Mouse (Mus musculus): ENCODE data around the gene Tmem186. TPM values are rescaled to one million over a fixed set of nuclear protein-coding genes. Genes with fewer than 3 reads are reported as not detected.

Gene Tmem186
- total RNA-seq, 2 experiments from 2014 or later = 16.5 to 20.2 TPM

DNA sequence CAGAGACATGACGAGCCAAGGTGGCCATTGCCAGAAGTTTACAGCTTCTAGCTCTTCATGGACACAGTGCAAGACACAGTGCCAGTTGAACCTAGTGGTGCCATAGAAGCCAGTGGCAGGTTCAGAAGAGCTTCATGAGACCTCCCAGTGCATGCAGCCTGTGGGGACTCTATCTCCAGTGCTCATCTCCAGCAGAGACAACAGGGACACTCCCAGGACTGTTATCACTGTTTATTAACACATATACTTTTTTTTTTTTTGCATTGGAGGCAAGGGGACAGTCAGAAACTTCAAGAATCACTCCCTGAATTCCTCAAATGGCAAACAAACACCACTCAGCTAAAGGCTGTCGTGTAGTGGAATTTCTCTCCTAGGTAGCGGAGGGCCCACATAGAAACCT is 24.1 kb downstream of the Tmem186 start:
- DNase-seq (ENCODE audit: low spot score in 2 of 2) = no peak

DNA sequence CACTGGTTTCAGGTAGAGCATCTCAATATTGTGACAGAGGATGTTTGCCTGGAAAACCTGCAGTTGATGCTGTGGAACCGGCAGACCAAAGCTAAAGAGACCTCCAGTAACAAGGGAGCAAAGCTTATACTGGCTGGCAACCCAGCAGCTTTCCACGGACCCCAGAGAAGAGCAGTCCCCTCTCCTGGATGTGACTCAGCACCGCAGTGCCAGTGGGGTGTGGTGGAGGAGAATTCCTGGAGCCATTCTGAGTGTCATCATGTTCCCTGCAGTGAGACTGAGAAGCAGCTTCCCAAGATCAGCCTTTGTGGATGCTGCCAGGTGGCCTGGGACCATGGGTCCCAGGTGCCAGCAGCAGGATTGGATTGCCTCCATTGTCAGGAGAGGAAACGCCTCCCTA is 24.5 kb downstream of the Tmem186 start:
- no peak for DNase-seq (ENCODE audit: low spot score in 2 of 2)

DNA sequence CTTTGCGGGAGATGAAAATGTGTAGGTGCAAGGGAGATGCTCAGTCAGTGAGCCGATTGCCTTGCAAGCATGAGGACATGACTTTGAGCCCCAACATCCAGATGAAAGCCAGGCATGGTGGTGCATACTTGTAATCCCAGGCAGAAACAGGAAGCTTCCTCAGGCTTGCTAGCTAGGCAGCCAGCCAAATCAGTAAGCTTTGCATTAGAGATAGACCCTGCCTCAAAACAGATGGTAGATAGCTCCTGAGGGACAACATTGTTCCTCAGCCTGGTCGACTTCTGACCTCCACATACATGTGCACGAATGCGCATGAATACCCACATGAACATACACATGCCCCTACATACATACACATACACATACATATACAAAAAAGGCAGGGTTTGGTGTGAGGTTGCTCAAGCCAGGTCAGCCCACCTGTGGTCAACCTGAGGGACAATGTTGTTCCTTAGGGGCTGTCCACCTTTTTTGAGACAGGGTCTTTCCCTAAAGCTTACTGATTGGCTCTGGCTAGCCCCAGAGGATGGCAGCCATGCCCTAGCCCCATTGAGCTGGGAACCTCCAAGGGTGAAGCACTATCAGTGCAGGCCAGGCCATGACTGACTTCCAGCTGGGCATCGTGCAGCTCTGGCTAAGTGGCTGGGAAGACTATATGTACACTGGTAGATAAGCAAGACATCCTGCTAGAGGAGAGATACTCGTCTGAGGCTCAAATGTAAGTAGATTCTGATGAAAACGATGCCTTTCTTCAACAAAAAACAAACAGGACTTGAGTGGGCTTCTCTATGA is 25.1 kb downstream of the Tmem186 start:
- no peak for DNase-seq (ENCODE audit: low spot score in 2 of 2)

DNA sequence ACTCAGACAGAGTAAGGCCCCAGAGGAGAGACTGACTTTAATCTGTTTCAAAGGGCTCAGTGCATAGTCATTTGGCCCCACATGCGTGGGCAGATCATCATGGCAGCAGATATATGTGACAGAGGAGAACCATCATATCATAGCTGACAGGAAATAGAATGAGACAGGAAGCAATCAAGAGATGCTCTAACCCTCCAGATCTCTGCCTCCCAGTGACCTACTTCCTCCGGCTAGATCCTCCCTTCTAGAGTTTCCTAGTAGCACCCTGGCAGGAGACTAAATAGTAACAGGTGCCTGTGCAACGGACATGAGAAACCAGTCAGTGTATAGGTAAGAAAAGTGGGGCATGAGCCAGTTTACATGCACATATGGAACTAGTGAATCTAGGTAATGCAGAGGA is 27.1 kb downstream of the Tmem186 start:
- no peak for DNase-seq (ENCODE audit: low spot score in 2 of 2)

DNA sequence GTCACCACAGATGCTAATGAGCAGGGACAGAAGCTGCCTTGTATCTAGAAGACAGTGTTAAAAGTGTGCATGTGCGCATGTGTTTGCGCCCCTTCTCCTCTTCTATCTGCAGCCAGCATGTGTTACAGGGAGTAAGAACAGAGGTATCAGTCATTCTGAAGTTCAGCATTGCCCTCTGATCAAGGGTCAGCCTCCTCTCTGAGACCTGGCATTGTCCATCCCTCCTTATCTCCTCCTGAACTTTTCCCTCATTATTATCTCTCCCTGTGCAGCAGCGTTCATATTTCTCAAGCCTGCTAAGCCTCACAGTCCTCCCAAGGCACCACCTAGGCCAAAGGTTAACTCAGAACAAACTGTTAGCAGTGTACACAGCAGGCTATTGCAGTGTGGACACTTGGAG is 33.7 kb downstream of the Tmem186 start:
- DNase-seq (ENCODE audit: low spot score in 2 of 2) = no peak

DNA sequence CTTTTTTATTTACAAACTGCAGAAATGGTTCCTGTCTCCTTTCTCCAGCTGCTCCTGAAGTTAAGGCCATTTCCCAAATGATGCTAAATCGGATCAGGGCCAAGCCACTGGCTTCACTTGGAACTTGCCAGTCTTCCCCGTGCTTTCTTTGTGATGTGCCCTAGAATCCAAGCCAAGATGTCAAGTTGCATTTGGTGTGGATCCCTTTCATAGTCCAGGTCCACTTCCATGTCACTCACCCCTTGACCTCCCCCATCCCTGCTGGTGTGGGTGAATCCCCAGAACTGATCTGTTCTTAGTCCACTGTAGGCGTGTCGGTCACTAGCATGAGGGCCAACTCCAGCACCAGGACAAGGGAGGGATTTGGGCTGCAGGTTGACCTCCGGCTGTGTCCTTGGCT is 40.0 kb downstream of the Tmem186 start:
- no peak for DNase-seq (ENCODE audit: low spot score in 2 of 2)

DNA sequence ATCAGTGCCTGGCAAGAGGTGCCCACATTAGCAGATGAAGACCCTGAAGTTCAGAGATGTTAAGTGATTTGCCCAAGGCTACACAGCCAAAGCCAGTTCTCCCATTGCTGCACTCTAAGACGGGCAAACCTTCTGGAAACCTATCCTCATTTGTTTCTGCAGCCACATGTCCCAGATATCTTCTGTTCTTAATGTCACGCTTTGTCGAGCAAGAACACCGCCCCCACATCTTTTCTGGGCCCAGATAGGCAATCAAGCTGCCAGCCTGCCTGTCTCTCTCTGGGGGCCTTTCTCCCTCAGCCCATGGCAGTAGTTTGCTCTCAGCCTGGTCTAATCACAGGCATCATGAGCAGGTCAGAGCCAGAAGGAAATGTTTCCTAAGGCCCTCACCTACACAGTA is 41.2 kb downstream of the Tmem186 start:
- DNase-seq (ENCODE audit: low spot score in 2 of 2) = no peak

DNA sequence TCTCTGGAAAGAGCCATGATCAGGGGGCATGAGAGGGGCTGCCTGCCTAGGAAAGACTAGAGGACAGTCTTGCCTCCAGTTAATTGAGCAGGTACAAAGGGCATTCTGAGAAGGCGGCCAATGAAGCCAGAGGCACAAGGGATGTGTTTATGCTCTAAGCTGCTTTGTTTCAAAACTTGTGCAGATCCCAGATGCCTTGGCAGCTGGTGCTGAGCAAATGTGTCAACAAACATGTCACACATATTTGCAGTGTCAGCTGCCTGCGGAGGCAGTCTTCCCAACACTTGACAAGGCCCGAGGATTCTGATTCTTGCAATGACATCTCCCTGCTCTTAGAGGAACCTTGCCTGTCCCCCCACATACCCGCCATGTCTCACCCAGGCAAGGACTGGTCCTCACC is 42.1 kb downstream of the Tmem186 start:
- no peak for DNase-seq (ENCODE audit: low spot score in 2 of 2)

DNA sequence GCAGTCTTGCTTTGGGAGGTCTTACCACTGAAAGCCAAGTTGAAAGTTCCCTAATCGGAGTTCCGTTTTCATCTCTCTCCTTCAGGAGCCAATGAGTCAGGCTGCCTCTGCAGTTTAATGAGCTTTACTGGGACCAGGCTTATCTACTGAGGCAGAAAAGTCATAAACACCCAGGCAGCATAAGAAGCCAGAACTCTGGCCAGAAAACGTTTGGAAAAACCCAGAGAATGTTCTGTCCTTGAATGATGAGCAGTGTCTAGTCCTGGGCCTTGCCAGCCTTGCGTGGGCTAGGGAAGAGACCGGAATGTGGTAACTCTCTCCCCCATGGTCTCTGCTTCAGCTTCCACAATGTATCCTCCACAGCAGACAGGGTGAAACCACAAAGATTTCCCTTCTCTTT is 52.5 kb downstream of the Tmem186 start:
- no peak for DNase-seq (ENCODE audit: low spot score in 2 of 2)

DNA sequence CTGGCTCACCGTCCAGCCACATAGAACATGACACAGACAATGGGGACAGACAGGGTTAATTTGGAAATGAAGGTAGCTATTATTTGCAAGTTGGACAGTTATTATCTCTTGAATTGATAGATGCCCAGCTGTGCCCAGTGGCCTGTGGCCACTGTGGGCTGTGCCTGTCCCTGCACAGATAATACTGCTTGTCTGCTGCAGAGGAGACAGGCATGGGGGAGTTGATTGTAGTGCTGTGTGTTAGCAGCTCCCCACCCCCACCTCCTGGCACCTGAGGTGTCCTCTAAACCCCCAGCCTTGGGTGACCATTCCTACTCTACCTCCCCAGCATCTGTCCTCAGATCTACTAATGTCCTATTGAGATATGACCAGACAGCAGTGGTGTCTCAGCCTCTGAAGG is 53.3 kb downstream of the Tmem186 start:
- no peak for DNase-seq (ENCODE audit: low spot score in 2 of 2)

Small RNAs within 50 kb of the gene (microRNA-seq; reads per million reads assigned to microRNA genes)
- gene Gm22137 (ENCODE audit: borderline number of aligned reads in 2 of 2) = 0 reads per million in 2 experiments

Other genes with a start within 250 kb of the Tmem186 start
- gene Tmem114, start 212.6 kb downstream of the Tmem186 start, total RNA-seq (2021) = not detected
- gene Mettl22, start 166.9 kb downstream of the Tmem186 start, total RNA-seq (2021) = 10 to 100 TPM; 13.3 to 18.1 TPM
- gene Abat, start 124.3 kb downstream of the Tmem186 start, total RNA-seq (2021) = 100 to 1,000 TPM in 1 of 2 experiments, 10 to 100 TPM in 1; 64.8 to 124 TPM
- 10 to 100 TPM; 57.0 to 57.3 TPM for gene Pmm2, start within 50 bp of the Tmem186 start, total RNA-seq (2021)
- gene Carhsp1, start 34.4 kb upstream of the Tmem186 start, total RNA-seq (2021) = 100 to 1,000 TPM in 1 of 2 experiments, 10 to 100 TPM in 1; 61.8 to 134 TPM
- not detected for gene Gm5767, start 43.1 kb upstream of the Tmem186 start, total RNA-seq (2021)
- gene Usp7, start 154.6 kb upstream of the Tmem186 start, total RNA-seq (2021) = 100 to 1,000 TPM; 109 to 126 TPM
- 10 to 100 TPM; 81.9 to 86.4 TPM for gene 1810013L24Rik, start 192.4 kb upstream of the Tmem186 start, total RNA-seq (2021)